Mouse (Mus musculus): ENCODE measurements around the gene Adamts4. TPM values are rescaled to one million over a fixed set of nuclear protein-coding genes. Genes with fewer than 3 reads are reported as not detected.
"Not testable (repeated sequence)": the region's sequence is repeated elsewhere in the genome, so short reads cannot be mapped to it uniquely, and the experiment has no call there.

The Adamts4 gene
- polyA plus RNA-seq, 1 experiment from 2014 or later, result 18.2 TPM

- no peak overlapping the region for H3K4me2 ChIP-seq (replicated peaks)
- no peak overlapping the region for H3K9ac ChIP-seq
- peaks cover 9% of the 10 kb centered on the region for H3K4me1 ChIP-seq
- H3K9me3 ChIP-seq, result no peaks in the 10 kb centered on the region
- peaks cover 47% of the 10 kb centered on the region for H3K36me3 ChIP-seq
- no peak overlapping the region for H3K4me3 ChIP-seq
- H3K27me3 ChIP-seq, result no peaks in the 10 kb centered on the region
- ATAC-seq (ENCODE audit: insufficient number of reproducible peaks, insufficient read depth, low FRiP score, low TSS enrichment), result no peak
- H3K27ac ChIP-seq, result no peak overlapping the region
- 85% methylated on average over 12 of the region's 12 CpGs for WGBS
Observed at GRCm38 (mm10) chr1:171232800-171233730, 17.2 kb upstream of the Adamts4 start.

- H3K27me3 ChIP-seq, result no peaks in the 10 kb centered on the region
- peaks cover 57% of the 10 kb centered on the region for H3K36me3 ChIP-seq
- 92% methylated on average over 14 of the region's 14 CpGs for WGBS
Observed at GRCm38 (mm10) chr1:171234126-171234525, 16.1 kb upstream of the Adamts4 start, which contains the start of gene Fcer1g. Gene Fcer1g (minus strand): TSS chr1:171234365.

GRCm38 (mm10) chr1:171234538-171234937 lies 15.7 kb upstream of the Adamts4 start:
- no peaks in the 10 kb centered on the region for H3K27me3 ChIP-seq
- WGBS, result 91% methylated on average over 4 of the region's 4 CpGs
- H3K4me1 ChIP-seq, result peaks cover 9% of the 10 kb centered on the region
- H3K9me3 ChIP-seq, result no peaks in the 10 kb centered on the region
- no peak overlapping the region for H3K9ac ChIP-seq
- H3K36me3 ChIP-seq, result peaks cover 60% of the 10 kb centered on the region
- no peak for ATAC-seq (ENCODE audit: insufficient number of reproducible peaks, insufficient read depth, low FRiP score, low TSS enrichment)
- no peak overlapping the region for H3K4me2 ChIP-seq (replicated peaks)
- no peak overlapping the region for H3K4me3 ChIP-seq
- H3K27ac ChIP-seq, result no peak overlapping the region

More at GRCm38 (mm10) chr1:171234126-171234525, 16.1 kb upstream of the Adamts4 start, which contains the start of gene Fcer1g:
- no peak for ATAC-seq (ENCODE audit: insufficient number of reproducible peaks, insufficient read depth, low FRiP score, low TSS enrichment)
- Histone ChIP-seq H3K4me1 (peaks cover 9% of the 10 kb centered on the region), H3K4me3 (no peak within 1 kb of the TSS), H3K27ac (no peak within 1 kb of the TSS), H3K4me2 (replicated peaks) (no peak within 1 kb of the TSS), H3K9me3 (no peaks in the 10 kb centered on the region), H3K9ac (no peak within 1 kb of the TSS)

GRCm38 (mm10) chr1:171235791-171236190 lies 14.4 kb upstream of the Adamts4 start:
- WGBS, result 83% methylated on average over 4 of the region's 4 CpGs
- Histone ChIP-seq H3K4me2 (replicated peaks) (no peak overlapping the region), H3K9ac (no peak overlapping the region), H3K27ac (no peak overlapping the region), H3K4me1 (peaks cover under 1% of the 10 kb centered on the region), H3K9me3 (no peaks in the 10 kb centered on the region), H3K36me3 (peaks cover 72% of the 10 kb centered on the region), H3K27me3 (no peaks in the 10 kb centered on the region), H3K4me3 (no peak overlapping the region)
- no peak for ATAC-seq (ENCODE audit: insufficient number of reproducible peaks, insufficient read depth, low FRiP score, low TSS enrichment)

- no peak for ATAC-seq (ENCODE audit: insufficient number of reproducible peaks, insufficient read depth, low FRiP score, low TSS enrichment)
Observed at GRCm38 (mm10) chr1:171237438-171237837, 12.8 kb upstream of the Adamts4 start.

GRCm38 (mm10) chr1:171238463-171238862 lies 11.8 kb upstream of the Adamts4 start:
- Histone ChIP-seq H3K4me2 (replicated peaks) (no peak overlapping the region), H3K36me3 (peaks cover 96% of the 10 kb centered on the region), H3K9ac (no peak overlapping the region), H3K4me3 (no peak overlapping the region), H3K9me3 (no peaks in the 10 kb centered on the region), H3K27ac (no peak overlapping the region), H3K27me3 (no peaks in the 10 kb centered on the region), H3K4me1 (no peaks in the 10 kb centered on the region)
- no peak for ATAC-seq (ENCODE audit: insufficient number of reproducible peaks, insufficient read depth, low FRiP score, low TSS enrichment)
- WGBS, result 75% methylated on average over 14 of the region's 14 CpGs

More at GRCm38 (mm10) chr1:171237438-171237837, 12.8 kb upstream of the Adamts4 start:
- no peak overlapping the region for H3K9ac ChIP-seq
- H3K4me3 ChIP-seq, result no peak overlapping the region
- 82% methylated on average over 6 of the region's 6 CpGs for WGBS
- H3K27ac ChIP-seq, result no peak overlapping the region
- H3K4me2 ChIP-seq (replicated peaks), result no peak overlapping the region
- H3K27me3 ChIP-seq, result no peaks in the 10 kb centered on the region
- H3K36me3 ChIP-seq, result peaks cover 89% of the 10 kb centered on the region
- no peaks in the 10 kb centered on the region for H3K4me1 ChIP-seq
- no peaks in the 10 kb centered on the region for H3K9me3 ChIP-seq

GRCm38 (mm10) chr1:171239992-171240744 lies 10.1 kb upstream of the Adamts4 start:
- H3K4me3 ChIP-seq, result no peak overlapping the region
- ATAC-seq (ENCODE audit: insufficient number of reproducible peaks, insufficient read depth, low FRiP score, low TSS enrichment), result no peak
- no peak overlapping the region for H3K27ac ChIP-seq
- H3K27me3 ChIP-seq, result no peaks in the 10 kb centered on the region
- H3K4me2 ChIP-seq (replicated peaks), result no peak overlapping the region
- H3K9ac ChIP-seq, result no peak overlapping the region
- H3K4me1 ChIP-seq, result 0 out of 2 replicates have a peak, but pooled peaks cover 3% of the 10 kb centered on the region
- WGBS, result 74% methylated on average over 15 of the region's 15 CpGs
- no peaks in the 10 kb centered on the region for H3K9me3 ChIP-seq
- H3K36me3 ChIP-seq, result peaks cover 85% of the 10 kb centered on the region

GRCm38 (mm10) chr1:171240911-171241310 lies 9.3 kb upstream of the Adamts4 start:
- 86% methylated on average over 10 of the region's 10 CpGs for WGBS
- ATAC-seq (ENCODE audit: insufficient number of reproducible peaks, insufficient read depth, low FRiP score, low TSS enrichment), result no peak
- Histone ChIP-seq H3K4me3 (no peak overlapping the region), H3K9me3 (no peaks in the 10 kb centered on the region), H3K4me1 (peaks cover 9% of the 10 kb centered on the region; the same call in 1 of the 2 replicates), H3K4me2 (replicated peaks) (no peak overlapping the region), H3K27me3 (no peaks in the 10 kb centered on the region), H3K36me3 (peaks cover 83% of the 10 kb centered on the region), H3K9ac (no peak overlapping the region), H3K27ac (no peak overlapping the region)

GRCm38 (mm10) chr1:171241952-171242351 lies 8.3 kb upstream of the Adamts4 start:
- not testable (repeated sequence) for H3K4me3 ChIP-seq; H3K27me3 ChIP-seq; ATAC-seq (ENCODE audit: insufficient number of reproducible peaks, insufficient read depth, low FRiP score, low TSS enrichment); H3K9me3 ChIP-seq; H3K4me2 ChIP-seq (replicated peaks); H3K9ac ChIP-seq; H3K27ac ChIP-seq
- Histone ChIP-seq H3K36me3 (peaks cover 73% of the 10 kb centered on the region), H3K4me1 (peaks cover 13% of the 10 kb centered on the region; the same call in 1 of the 2 replicates)
- WGBS, result 83% methylated on average over 12 of the region's 12 CpGs

- WGBS, result 81% methylated on average over 8 of the region's 8 CpGs
- no peak overlapping the region for H3K9ac ChIP-seq
Observed at GRCm38 (mm10) chr1:171245353-171245752, 4.9 kb upstream of the Adamts4 start.

GRCm38 (mm10) chr1:171246709-171247452 lies 3.3 kb upstream of the Adamts4 start:
- peaks cover 26% of the 10 kb centered on the region for H3K36me3 ChIP-seq
- peak; percentile 86 for ATAC-seq (ENCODE audit: insufficient number of reproducible peaks, insufficient read depth, low FRiP score, low TSS enrichment)
- under 1% methylated on average over 41 of the region's 41 CpGs for WGBS
- no peaks in the 10 kb centered on the region for H3K9me3 ChIP-seq
- H3K27ac ChIP-seq, result peak overlapping the region; percentile 94
- peak overlapping the region; percentile 72 for H3K9ac ChIP-seq
- H3K4me2 ChIP-seq (replicated peaks), result peak overlapping the region; percentile 70
- peak overlapping the region; percentile 60 for H3K4me3 ChIP-seq
- no peaks in the 10 kb centered on the region for H3K27me3 ChIP-seq
- H3K4me1 ChIP-seq, result peaks cover 56% of the 10 kb centered on the region

More at GRCm38 (mm10) chr1:171245353-171245752, 4.9 kb upstream of the Adamts4 start:
- H3K27me3 ChIP-seq, result no peaks in the 10 kb centered on the region
- H3K27ac ChIP-seq, result no peak overlapping the region
- no peak for ATAC-seq (ENCODE audit: insufficient number of reproducible peaks, insufficient read depth, low FRiP score, low TSS enrichment)
- peaks cover 42% of the 10 kb centered on the region for H3K4me1 ChIP-seq
- peak overlapping the region; percentile 70; the same call in 1 of the 2 replicates for H3K4me2 ChIP-seq (replicated peaks)
- H3K4me3 ChIP-seq, result no peak overlapping the region
- no peaks in the 10 kb centered on the region for H3K9me3 ChIP-seq
- peaks cover 41% of the 10 kb centered on the region for H3K36me3 ChIP-seq
